Mouse (Mus musculus): Measurements from ENCODE around the gene Tulp1. TPM values are rescaled to one million over a fixed set of nuclear protein-coding genes. Genes with fewer than 3 reads are reported as not detected.
"Not testable (repeated sequence)": the region's sequence is repeated elsewhere in the genome, so short reads cannot be mapped to it uniquely, and the experiment has no call there.

Tulp1 gene
- total RNA-seq, 2 experiments from 2014 or later, result not detected

GRCm38 (mm10) chr17:28369056-28369455 lies 4.0 kb upstream of the Tulp1 start:
- DNase-seq (ENCODE audit: low spot score in 2 of 2), result no peak

GRCm38 (mm10) chr17:28368449-28368848 lies 3.4 kb upstream of the Tulp1 start:
- DNase-seq (ENCODE audit: low spot score in 2 of 2), result peak; percentile 76 to 86

- DNase-seq (ENCODE audit: low spot score in 2 of 2), result no peak
These were observed 1.5 kb downstream of the Tulp1 start for GRCm38 (mm10) chr17:28363507-28363906.

- no peak for DNase-seq (ENCODE audit: low spot score in 2 of 2)
These were observed 2.2 kb downstream of the Tulp1 start for GRCm38 (mm10) chr17:28362653-28363292.

GRCm38 (mm10) chr17:28361921-28362652 lies 2.9 kb downstream of the Tulp1 start:
- no peak for DNase-seq (ENCODE audit: low spot score in 2 of 2)

GRCm38 (mm10) chr17:28360531-28361277 lies 4.3 kb downstream of the Tulp1 start:
- no peak for DNase-seq (ENCODE audit: low spot score in 2 of 2)

- not testable (repeated sequence) for DNase-seq (ENCODE audit: low spot score in 2 of 2)
These were observed 6.3 kb downstream of the Tulp1 start for GRCm38 (mm10) chr17:28358576-28359261.

GRCm38 (mm10) chr17:28355871-28356270 lies 9.2 kb downstream of the Tulp1 start:
- DNase-seq (ENCODE audit: low spot score in 2 of 2), result no peak

GRCm38 (mm10) chr17:28352018-28352417 lies 13.0 kb downstream of the Tulp1 start:
- no peak for DNase-seq (ENCODE audit: low spot score in 2 of 2)

GRCm38 (mm10) chr17:28351353-28351890 lies 13.6 kb downstream of the Tulp1 start:
- no peak for DNase-seq (ENCODE audit: low spot score in 2 of 2)

- DNase-seq (ENCODE audit: low spot score in 2 of 2), result peak; percentile 73
These were observed 14.3 kb downstream of the Tulp1 start, which contains the start of gene Tead3 for GRCm38 (mm10) chr17:28350466-28351352. Gene Tead3, minus strand, starts transcription at chr17:28350817.

GRCm38 (mm10) chr17:28349901-28350465 lies 15.0 kb downstream of the Tulp1 start:
- peak; percentile 50 to 57 for DNase-seq (ENCODE audit: low spot score in 2 of 2)

GRCm38 (mm10) chr17:28349264-28349880 lies 15.7 kb downstream of the Tulp1 start:
- no peak for DNase-seq (ENCODE audit: low spot score in 2 of 2)

- DNase-seq (ENCODE audit: low spot score in 2 of 2), result no peak
These were observed 16.8 kb downstream of the Tulp1 start for GRCm38 (mm10) chr17:28348211-28348610.

GRCm38 (mm10) chr17:28347327-28347726 lies 17.7 kb downstream of the Tulp1 start:
- DNase-seq (ENCODE audit: low spot score in 2 of 2), result no peak

- no peak for DNase-seq (ENCODE audit: low spot score in 2 of 2)
These were observed 19.1 kb downstream of the Tulp1 start for GRCm38 (mm10) chr17:28345882-28346281.

- DNase-seq (ENCODE audit: low spot score in 2 of 2), result no peak
These were observed 19.7 kb downstream of the Tulp1 start for GRCm38 (mm10) chr17:28345271-28345721.

GRCm38 (mm10) chr17:28344670-28345069 lies 20.4 kb downstream of the Tulp1 start:
- DNase-seq (ENCODE audit: low spot score in 2 of 2), result no peak

- DNase-seq (ENCODE audit: low spot score in 2 of 2), result no peak
These were observed 20.9 kb downstream of the Tulp1 start for GRCm38 (mm10) chr17:28344050-28344607.

All from adrenal gland, adult 18-20 months (tissue).